13 mouse cellular contexts compared by ENCODE assay signal in genomic region chr7:96555294-96555693, GRCm38 (mm10).
A peak's percentile ranks its signal among the peaks of the same experiment; 100 is the strongest.
DNase-seq lines count a peak whose midpoint lies in the region; ATAC-seq and TF ChIP-seq lines count a peak whose summit lies in the region.
"Had no signal": no experiment of that assay in that cellular context is flagged by ENCODE, and none has a peak within 500 bp of the region (broad histone marks: within the 10 kb centered on the region; RNA-seq: fewer than 3 reads in every experiment).

No protein-coding gene starts in this region.

- ATAC-seq in hindbrain, postnatal 0 days, result no peak
- ATAC-seq in hindbrain, embryonic 11.5 days (ENCODE audit: low FRiP score), result no peak
- ATAC-seq in stomach, postnatal 0 days (ENCODE audit: low FRiP score, low TSS enrichment), result no peak
- ATAC-seq in activated CD4-positive, CD25-positive, alpha-beta regulatory T cell, adult 4 months, result no peak

- TF ChIP-seq CTCF in hindbrain, postnatal 0 days (IDR thresholded peaks at IDR 0.05; ENCODE audit: low read depth), result peak; percentile 34; the same call in 1 of the 2 replicates
- TF ChIP-seq CTCF in stomach, postnatal 0 days (IDR thresholded peaks at IDR 0.05; ENCODE audit: low read depth), result peak; percentile 45

- no peak overlapping the region for H3K4me3 ChIP-seq in hindbrain, postnatal 0 days (ENCODE audit: low read length)
- no peak overlapping the region for H3K4me3 ChIP-seq in hindbrain, embryonic 11.5 days (ENCODE audit: low read depth, low read length)
- H3K4me3 ChIP-seq in limb, embryonic 10.5 days, result no peak overlapping the region
- no peak overlapping the region for H3K4me3 ChIP-seq in stomach, postnatal 0 days (ENCODE audit: low read depth, low read length)
- H3K4me3 ChIP-seq: embryonic facial prominence, embryonic 13.5 days had no signal

- 26% methylated on average over 5 of the region's 5 CpGs for WGBS in hindbrain, postnatal 0 days
- WGBS in hindbrain, embryonic 11.5 days, result 32% methylated on average over 5 of the region's 5 CpGs
- 15% methylated on average over 5 of the region's 5 CpGs for WGBS in limb, embryonic 10.5 days
- 57% methylated on average over 5 of the region's 5 CpGs for WGBS in stomach, postnatal 0 days

- no peak overlapping the region for H3K9ac ChIP-seq in hindbrain, postnatal 0 days (replicated peaks; ENCODE audit: low read length)
- H3K9ac ChIP-seq in hindbrain, embryonic 11.5 days (ENCODE audit: low read depth, low read length), result no peak overlapping the region
- no peak overlapping the region for H3K9ac ChIP-seq in stomach, postnatal 0 days (ENCODE audit: low read length)

- H3K4me1 ChIP-seq in hindbrain, postnatal 0 days (ENCODE audit: insufficient read depth, low read length), result no peaks in the 10 kb centered on the region
- H3K4me1 ChIP-seq in hindbrain, embryonic 11.5 days (replicated peaks; ENCODE audit: control insufficient read depth, insufficient read depth, low read length), result no peaks in the 10 kb centered on the region
- H3K4me1 ChIP-seq in limb, embryonic 10.5 days, result peaks cover 66% of the 10 kb centered on the region
- H3K4me1 ChIP-seq in stomach, postnatal 0 days (replicated peaks; ENCODE audit: control insufficient read depth, insufficient read depth), result no peaks in the 10 kb centered on the region

- H3K36me3 ChIP-seq in hindbrain, postnatal 0 days (ENCODE audit: insufficient read depth, low read length), result no peaks in the 10 kb centered on the region
- no peaks in the 10 kb centered on the region for H3K36me3 ChIP-seq in hindbrain, embryonic 11.5 days (ENCODE audit: control insufficient read depth, insufficient read depth, low read length)
- H3K36me3 ChIP-seq in limb, embryonic 10.5 days, result peaks cover 31% of the 10 kb centered on the region
- no peaks in the 10 kb centered on the region for H3K36me3 ChIP-seq in stomach, postnatal 0 days (ENCODE audit: control insufficient read depth, insufficient read depth, low read length)

- no peak for TF ChIP-seq EP300 in stomach, postnatal 0 days (optimal IDR thresholded peaks at IDR 0.05)

- H3K4me2 ChIP-seq in hindbrain, postnatal 0 days (ENCODE audit: low read depth, low read length), result no peak overlapping the region
- H3K4me2 ChIP-seq in hindbrain, embryonic 11.5 days (replicated peaks; ENCODE audit: low read depth, low read length), result no peak overlapping the region
- no peak overlapping the region for H3K4me2 ChIP-seq in stomach, postnatal 0 days (replicated peaks; ENCODE audit: low read depth)
- H3K4me2 ChIP-seq: embryonic facial prominence, embryonic 13.5 days had no signal

- no peak overlapping the region for H3K27ac ChIP-seq in hindbrain, postnatal 0 days
- no peak overlapping the region for H3K27ac ChIP-seq in hindbrain, embryonic 11.5 days (ENCODE audit: low read depth, low read length)
- peak overlapping the region; percentile 81 for H3K27ac ChIP-seq in limb, embryonic 10.5 days
- no peak overlapping the region for H3K27ac ChIP-seq in stomach, postnatal 0 days (replicated peaks)
- H3K27ac ChIP-seq: embryonic facial prominence, embryonic 13.5 days had no signal

- no peaks in the 10 kb centered on the region; the same call in 1 of the 2 replicates for H3K27me3 ChIP-seq in hindbrain, postnatal 0 days (ENCODE audit: insufficient read depth, low read length)
- no peaks in the 10 kb centered on the region for H3K27me3 ChIP-seq in hindbrain, embryonic 11.5 days (ENCODE audit: control insufficient read depth, insufficient read depth, low read length)
- H3K27me3 ChIP-seq in limb, embryonic 10.5 days (ENCODE audit: low read depth, poor library complexity, severe bottlenecking), result no peaks in the 10 kb centered on the region
- no peaks in the 10 kb centered on the region for H3K27me3 ChIP-seq in stomach, postnatal 0 days (ENCODE audit: control insufficient read depth, insufficient read depth, low read length)
- H3K27me3 ChIP-seq: embryonic facial prominence, embryonic 13.5 days had no signal

- H3K9me3 ChIP-seq in hindbrain, postnatal 0 days (ENCODE audit: low read length), result no peaks in the 10 kb centered on the region
- no peaks in the 10 kb centered on the region for H3K9me3 ChIP-seq in hindbrain, embryonic 11.5 days (ENCODE audit: control insufficient read depth, low read length)
- H3K9me3 ChIP-seq in limb, embryonic 10.5 days (replicated peaks), result 0 out of 2 replicates have a peak, but pooled peaks cover 2% of the 10 kb centered on the region
- no peaks in the 10 kb centered on the region for H3K9me3 ChIP-seq in stomach, postnatal 0 days (ENCODE audit: control insufficient read depth, low read length)
- H3K9me3 ChIP-seq: embryonic facial prominence, embryonic 13.5 days had no signal

- peak; percentile 31 for DNase-seq in hindbrain, postnatal 0 days (ENCODE audit: low spot score)
- no peak for DNase-seq in hindbrain, embryonic 11.5 days (ENCODE audit: low spot score)
- peak; percentile 39 for DNase-seq in retina, embryonic 14.5 days (ENCODE audit: low spot score)
- DNase-seq in retina, postnatal 1 day, result no peak
- peak; percentile 46 for DNase-seq in limb, embryonic 10.5 days (ENCODE audit: low spot score)
- DNase-seq in stomach, postnatal 0 days (ENCODE audit: low spot score), result no peak
- DNase-seq in thymus, postnatal 0 days (ENCODE audit: low spot score), result no peak
- DNase-seq: cerebellum, adult 11-12 months; heart, adult 11 months; heart, postnatal 10 days; right cerebral cortex, adult 18-20 months had no signal

Comparison
In these comparisons a context has a peak if more than half of its experiments do, and no peak if none do; other contexts are left out.
1. DNase-seq: peak in hindbrain, postnatal 0 days (single experiment), retina, embryonic 14.5 days (single experiment) and limb, embryonic 10.5 days (single experiment); none in hindbrain, embryonic 11.5 days (single experiment), retina, postnatal 1 day (single experiment), stomach, postnatal 0 days (single experiment) and thymus, postnatal 0 days (single experiment).